Mouse (Mus musculus): ENCODE results near the gene Tmem54.

GRCm38 (mm10) chr4:129151276-129151811 lies 46.0 kb downstream of the Tmem54 start:
- TF ChIP-seq CTCF (IDR thresholded peaks at IDR 0.05; ENCODE audit: borderline replicate concordance, insufficient read depth, low read depth, low read length) (no peak), POLR2A (IDR thresholded peaks at IDR 0.05; ENCODE audit: borderline replicate concordance, insufficient read depth, low read length) (no peak)

Measured in cerebellum, adult 2 months (tissue).